Mouse (Mus musculus) spleen, adult 2 months (tissue): ENCODE measurements around the gene Adcyap1r1.

Experiments used
- CTCF ChIP-seq: fragments of 200-500 bp; IDR thresholded peaks from 2 replicates; pipeline ENCODE4 v1.5.1; 2011; ENCODE audit warnings: mild to moderate bottlenecking, inconsistent platforms; ENCODE audit not compliant: insufficient read depth, insufficient read length, insufficient replicate concordance; ENCODE audit errors: extremely low read depth
- POLR2A ChIP-seq: fragments of 200-500 bp; IDR thresholded peaks from 2 replicates; pipeline ENCODE4 v1.6.1; 2011; ENCODE audit warnings: low read depth, low read length, inconsistent platforms

GRCm38 (mm10) chr6:55410977-55411376 is 40.8 kb upstream of the Adcyap1r1 start:
- TF ChIP-seq POLR2A, result no peak
- no peak for TF ChIP-seq CTCF
